Mouse (Mus musculus) brain, embryonic 14.5 days (tissue): ENCODE results near the gene Wipi1. TPM values are rescaled to one million over a fixed set of nuclear protein-coding genes. Genes with fewer than 3 reads are reported as not detected.
A peak's percentile ranks its signal among the peaks of the same experiment; 100 is the strongest.

Experiments
- DNase-seq: peaks from one replicate; pipeline ENCODE4 v3.0.0-alpha.2; 2011; ENCODE audit warnings: low read depth
- CTCF ChIP-seq: fragments of 200-500 bp; IDR thresholded peaks from 2 replicates; pipeline ENCODE4 v1.5.1; 2012; ENCODE audit warnings: inconsistent platforms, mild to moderate bottlenecking, moderate library complexity, borderline replicate concordance; ENCODE audit not compliant: insufficient read depth, insufficient read length; ENCODE audit errors: extremely low read depth
- POLR2A ChIP-seq: fragments of 200-500 bp; IDR thresholded peaks from 2 replicates; pipeline ENCODE4 v1.6.1; 2012; ENCODE audit warnings: mild to moderate bottlenecking, inconsistent platforms, borderline replicate concordance; ENCODE audit not compliant: poor library complexity, insufficient read depth, insufficient read length, severe bottlenecking; ENCODE audit errors: extremely low read depth
- polyA plus RNA-seq: library from polyadenylated mRNA; depleted of rRNA; stranded (reverse); fragments of >200 nt; gene quantifications from 2 replicates; pipeline ENCODE4 v1.2.3, GENCODE M21; 2012

The Wipi1 gene
- polyA plus RNA-seq, 1 experiment, result 10.2 TPM

DNA sequence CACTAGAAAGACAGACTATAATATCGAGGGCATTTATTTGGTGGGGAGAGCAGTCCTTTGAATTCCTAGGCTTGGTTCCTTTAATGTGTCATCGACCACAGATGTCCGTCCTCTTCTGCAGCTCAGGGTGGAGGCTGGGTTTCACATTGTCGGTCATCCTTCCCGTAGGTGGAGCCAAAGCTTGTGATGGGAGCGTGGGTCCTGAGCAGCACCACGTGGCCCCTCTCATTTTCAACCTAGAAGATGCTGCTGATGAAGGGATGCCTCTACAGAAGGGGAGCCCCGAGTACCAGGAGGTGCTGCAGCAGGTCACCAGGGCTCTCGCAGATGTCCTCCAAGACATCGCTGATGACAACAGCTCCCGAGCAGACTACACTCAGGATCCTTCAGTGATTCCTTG lies 39.7 kb downstream of the Wipi1 start:
- TF ChIP-seq CTCF (no peak), POLR2A (no peak)
- DNase-seq, result no peak

DNA sequence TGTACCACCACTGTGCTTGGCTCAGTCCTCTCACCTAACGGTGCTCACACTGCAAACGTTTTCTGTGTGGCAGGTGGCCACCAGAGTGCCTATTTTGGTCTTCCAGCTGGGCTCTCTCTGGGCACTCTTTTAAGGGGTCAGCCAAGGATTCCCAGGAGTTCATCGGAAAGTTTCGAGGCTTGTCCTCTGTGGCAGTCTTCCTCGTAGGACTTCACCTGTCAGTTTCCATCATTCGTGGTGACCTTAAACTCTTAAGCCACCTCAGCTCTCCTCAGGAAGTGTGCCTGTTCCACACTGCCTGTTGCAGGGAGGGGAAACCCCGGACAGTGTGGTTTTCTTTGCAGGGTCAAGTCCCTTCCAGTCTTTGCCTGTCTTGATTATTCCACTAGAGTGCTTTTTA lies 42.0 kb downstream of the Wipi1 start:
- no peak for TF ChIP-seq POLR2A
- no peak for DNase-seq

DNA sequence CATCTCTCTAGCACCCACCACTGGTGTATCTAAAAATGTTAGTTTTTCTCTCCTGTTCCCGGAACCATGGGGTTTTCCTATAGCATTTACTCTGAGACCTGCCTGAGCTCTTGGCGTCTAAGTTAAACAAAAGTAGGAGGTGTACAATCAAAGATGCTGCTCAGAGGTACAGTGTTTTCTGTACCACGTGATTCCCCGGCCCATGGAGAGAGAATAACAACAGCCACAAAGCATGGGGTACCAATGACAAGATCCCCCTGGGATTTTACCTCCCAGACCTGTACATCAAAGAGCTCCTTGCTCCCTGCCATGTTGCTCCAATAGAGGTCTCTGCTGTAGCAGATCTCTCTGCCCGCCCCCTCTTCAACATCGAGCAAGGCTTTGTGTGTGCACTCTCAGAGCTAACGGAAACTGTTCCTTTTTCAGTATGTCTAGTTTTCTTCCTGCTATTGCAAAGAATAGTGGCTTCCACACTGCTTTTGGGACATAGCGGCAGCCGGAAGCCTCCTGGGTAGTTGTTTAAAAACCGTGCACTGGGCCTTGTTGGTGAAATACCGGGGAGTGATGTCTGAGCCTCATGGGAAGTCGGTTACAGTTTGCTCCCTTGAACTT lies 42.7 kb downstream of the Wipi1 start:
- DNase-seq, result no peak
- TF ChIP-seq CTCF (no peak), POLR2A (no peak)

DNA sequence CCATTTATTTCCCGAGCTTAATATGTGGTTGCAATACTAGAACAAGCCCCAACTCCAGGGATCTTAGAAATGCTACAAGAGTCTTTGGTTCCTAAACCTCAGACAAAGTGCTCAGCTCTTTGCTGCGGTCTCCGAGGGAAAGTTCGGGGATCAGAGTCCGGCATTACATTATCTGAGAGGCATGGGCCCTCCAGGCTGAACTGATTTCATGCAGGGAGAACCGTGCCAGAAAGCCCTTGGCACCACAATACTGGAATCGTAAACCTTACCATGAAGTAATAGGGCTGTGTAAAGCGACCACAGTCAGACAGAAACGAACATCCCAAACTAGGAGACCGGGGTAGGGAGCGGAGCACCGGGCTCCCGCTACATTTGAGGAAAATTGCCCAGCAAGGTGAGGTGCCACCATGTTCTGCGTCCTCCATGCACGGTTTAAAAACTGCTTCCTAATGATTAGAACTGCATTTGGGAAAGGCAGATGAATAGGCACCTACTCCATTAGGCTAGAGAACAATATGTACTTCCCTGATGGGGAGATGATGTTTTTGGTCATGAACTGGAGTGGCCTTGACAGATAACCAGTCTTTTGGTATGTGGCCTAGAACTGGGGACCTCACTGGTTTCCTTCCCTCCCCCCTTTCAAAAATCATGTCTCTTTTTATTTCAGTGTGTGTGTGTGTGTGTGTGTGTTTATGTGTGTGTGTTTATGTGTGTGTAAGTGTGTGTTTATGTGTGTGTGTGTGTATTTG lies 47.1 kb downstream of the Wipi1 start:
- no peak for DNase-seq

DNA sequence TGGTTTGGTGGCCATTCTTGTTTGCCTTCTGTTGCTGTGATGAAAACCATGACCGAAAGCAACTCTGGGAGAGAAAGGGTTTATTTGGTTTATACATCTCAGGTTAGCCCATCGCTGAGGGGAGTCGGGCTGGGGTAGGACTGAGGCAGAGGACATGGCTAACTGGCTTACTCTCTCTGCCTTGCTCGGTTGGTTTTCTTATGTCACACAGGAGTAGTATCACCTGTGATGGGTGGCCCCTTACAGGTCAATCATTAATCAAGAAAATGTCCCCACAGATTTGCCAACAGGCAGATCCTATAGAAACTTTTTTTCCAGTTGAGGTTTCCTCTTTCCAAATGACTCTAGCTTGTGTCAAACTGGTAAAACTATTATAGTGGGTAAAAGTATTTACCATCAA lies 48.1 kb downstream of the Wipi1 start:
- TF ChIP-seq CTCF, result no peak
- no peak for TF ChIP-seq POLR2A
- no peak for DNase-seq

More for the DNA sequence above, 47.1 kb downstream of the Wipi1 start:
- TF ChIP-seq POLR2A (no peak), CTCF (no peak)

DNA sequence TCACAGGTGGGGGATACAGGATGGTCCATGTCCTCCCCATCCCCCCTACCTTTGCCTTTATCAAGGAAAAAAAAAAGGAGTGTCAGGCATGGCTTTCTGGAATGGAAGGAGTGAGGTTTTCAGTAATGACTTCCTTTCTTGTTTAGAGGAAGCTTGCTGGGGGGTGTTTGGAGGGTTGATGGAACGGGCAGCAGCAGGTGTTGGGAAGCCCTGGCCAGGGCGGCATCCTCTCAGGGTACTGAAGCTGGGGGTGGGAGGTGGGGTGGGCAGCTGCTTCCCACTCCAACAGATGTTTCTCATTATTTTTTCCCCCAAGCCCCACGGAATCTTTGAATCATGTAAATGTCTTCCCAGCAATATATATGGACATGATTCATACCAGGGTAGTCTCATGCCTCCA lies 50.3 kb downstream of the Wipi1 start:
- DNase-seq, result no peak
- no peak for TF ChIP-seq CTCF
- no peak for TF ChIP-seq POLR2A

DNA sequence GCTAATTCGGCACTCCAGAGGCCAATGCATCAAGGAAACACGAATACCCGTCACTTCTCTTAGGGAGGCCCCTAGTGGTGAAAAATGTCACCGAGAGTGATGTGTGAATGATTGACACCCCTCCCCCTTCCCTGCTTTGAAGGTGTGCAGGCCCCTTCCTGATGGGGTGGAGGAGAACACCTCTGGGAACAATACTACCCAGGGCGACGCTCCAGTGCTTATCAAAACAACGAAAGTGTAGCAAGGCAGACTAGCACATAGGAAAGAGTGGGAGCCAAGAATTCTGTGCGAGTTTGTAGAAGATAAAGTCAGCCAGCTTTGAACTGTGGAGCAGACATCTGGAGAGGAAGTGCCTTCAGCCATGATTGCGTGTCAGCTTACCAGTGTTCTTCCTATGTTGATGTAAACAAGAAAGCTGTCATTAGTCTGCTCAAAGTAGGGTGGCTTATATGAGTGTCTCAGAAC lies 50.9 kb downstream of the Wipi1 start:
- DNase-seq, result no peak
- TF ChIP-seq CTCF (peak; percentile 25; the same call in 1 of the 2 replicates), POLR2A (no peak)

DNA sequence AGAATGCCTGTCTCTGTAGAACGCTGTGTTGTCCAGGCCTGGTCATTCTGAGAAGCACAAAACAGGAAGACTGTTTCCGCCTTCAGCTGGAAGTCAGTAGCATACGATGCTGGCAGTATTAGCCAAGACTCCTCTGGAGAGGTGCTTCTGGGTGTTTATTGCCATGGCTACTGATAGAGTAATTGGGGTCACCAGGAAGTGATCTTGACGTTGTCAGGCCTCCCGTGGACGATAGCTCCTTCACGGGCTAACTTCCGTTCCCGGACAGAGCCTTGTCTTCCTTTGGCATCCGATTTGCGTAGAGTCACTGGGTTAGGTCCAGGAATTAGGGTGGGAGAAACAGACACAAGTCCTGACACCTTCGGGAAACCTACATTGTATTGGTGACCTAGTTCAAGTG lies 52.5 kb downstream of the Wipi1 start:
- no peak for DNase-seq
- TF ChIP-seq POLR2A (no peak), CTCF (no peak)

DNA sequence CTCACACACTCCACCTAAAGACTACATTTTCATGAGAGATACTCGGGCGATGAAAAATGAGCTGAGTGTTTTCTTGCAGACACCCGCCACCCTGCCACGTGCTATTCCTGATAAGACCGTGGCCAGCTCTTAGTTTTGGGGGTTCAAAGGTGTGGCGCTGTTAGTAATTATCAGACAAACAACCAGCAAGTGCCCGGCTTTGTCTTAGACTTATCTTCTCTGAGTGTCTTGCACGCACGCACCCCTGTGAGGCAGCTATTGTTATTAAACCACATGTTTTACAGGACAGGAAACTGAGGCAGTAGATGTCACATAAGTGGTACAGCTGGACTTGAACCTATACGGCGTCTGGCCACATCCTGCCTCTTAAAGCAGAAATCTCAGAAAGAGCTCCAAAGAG lies 54.3 kb downstream of the Wipi1 start:
- no peak for DNase-seq
- no peak for TF ChIP-seq POLR2A
- TF ChIP-seq CTCF, result no peak

DNA sequence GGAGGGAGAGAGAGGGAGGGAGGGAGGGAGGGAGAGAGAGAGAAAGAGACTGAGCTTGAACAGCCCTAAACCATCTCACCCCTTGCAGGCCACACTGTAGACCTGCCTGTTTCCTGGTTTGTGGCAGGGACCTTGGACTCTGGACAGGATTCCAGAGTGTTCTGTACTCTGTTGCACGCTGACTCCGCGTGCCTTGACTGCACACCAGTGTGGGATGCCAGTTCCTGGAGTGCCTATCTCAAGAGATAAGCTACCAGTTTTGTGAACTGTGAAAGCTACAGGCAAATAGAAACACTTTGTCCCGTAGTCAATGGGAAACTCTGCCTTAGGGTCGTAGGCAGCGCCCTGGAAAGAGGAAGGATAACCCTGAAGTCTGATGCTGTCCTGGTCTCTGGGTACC lies 55.6 kb downstream of the Wipi1 start:
- TF ChIP-seq POLR2A (no peak), CTCF (no peak)
- no peak for DNase-seq

DNA sequence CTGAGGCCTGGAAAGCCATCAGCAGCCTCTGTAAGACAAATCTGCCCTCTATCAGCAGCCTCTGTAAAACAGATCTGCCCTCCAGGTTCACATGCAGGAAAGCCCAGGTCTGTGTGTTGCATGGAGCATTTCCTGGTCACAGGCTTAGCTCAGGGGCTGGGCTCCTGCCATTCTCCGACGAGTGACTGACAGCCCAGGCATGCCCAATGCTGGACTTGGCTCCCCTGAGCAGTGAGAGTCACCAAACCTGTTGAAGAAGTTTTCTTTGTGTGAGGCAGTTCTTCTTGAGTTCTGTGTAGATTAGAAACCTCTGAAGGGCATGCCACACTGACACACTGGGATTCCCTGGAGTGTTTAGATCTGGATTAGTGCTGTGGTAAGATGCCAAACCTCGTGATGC lies 57.3 kb downstream of the Wipi1 start:
- TF ChIP-seq POLR2A (no peak), CTCF (no peak)
- DNase-seq, result no peak

DNA sequence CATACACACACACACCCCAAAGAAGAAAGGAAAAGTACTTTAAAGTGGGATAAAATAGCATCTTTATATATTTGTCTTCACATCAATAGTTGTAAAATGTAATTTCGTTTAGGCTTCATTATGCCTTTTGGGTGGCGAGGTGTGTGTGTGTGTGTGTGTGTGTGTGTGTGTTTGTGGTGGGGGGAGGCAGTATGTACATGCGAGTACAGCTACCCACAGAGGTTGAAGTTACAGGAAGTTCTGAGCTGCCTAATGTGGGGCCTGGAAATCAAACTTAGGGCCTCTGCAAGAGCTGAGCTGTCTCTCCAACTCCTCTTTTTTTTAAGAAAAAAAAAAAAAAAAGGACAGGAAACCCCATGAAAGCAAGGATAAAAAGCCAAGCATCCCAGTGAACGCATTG lies 57.8 kb downstream of the Wipi1 start:
- no peak for DNase-seq
- TF ChIP-seq CTCF, result no peak
- TF ChIP-seq POLR2A, result no peak

DNA sequence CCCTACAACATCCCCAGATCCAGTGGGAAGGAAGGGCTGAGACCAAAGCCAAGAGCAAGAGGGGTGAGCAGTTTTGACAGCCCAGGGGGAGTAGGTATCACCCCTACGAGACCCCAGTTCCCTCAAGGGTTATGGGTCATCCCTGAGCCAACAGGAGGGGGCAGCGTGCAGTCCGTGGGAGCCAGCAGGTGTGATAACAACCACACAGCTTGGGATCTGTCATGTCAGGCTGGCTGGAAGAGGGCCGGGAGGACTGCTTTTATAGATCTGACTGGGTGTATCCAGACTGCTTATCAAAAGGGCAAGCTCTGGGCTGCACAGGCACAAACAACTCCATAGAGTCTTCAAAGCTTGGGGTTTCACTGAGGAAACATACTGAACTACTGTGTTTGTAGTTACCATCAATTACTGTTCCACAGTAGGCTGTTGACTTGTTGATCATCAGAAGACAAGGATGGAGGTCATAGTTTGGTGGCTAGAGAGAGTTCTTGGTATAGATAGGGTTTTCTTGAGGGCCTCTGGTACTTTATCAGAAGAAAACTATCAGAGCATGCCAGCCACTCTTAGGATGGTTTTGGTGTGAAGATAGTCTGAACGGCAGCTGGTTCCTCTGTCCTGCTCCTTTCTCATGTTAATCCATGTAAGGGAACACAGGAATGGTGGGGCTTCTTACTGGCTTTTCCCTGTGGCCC lies 62.0 kb downstream of the Wipi1 start:
- no peak for TF ChIP-seq POLR2A
- no peak for TF ChIP-seq CTCF
- no peak for DNase-seq
